Mouse (Mus musculus): ENCODE data around the gene Smg1. TPM values are rescaled to one million over a fixed set of nuclear protein-coding genes. Genes with fewer than 3 reads are reported as not detected.

Smg1 gene
- polyA plus RNA-seq, 1 experiment from 2014 or later, result 6.7 TPM

GRCm38 (mm10) chr7:118113541-118114297, 129.8 kb downstream of the Smg1 start:
- Histone ChIP-seq H3K9me3 (ENCODE audit: control insufficient read depth) (no peaks in the 10 kb centered on the region), H3K4me3 (ENCODE audit: low read depth, low read length) (peak overlapping the region; percentile 84; the same call in 1 of the 2 replicates), H3K27me3 (replicated peaks; ENCODE audit: control insufficient read depth, insufficient read depth, low read length) (no peaks in the 10 kb centered on the region), H3K27ac (ENCODE audit: low read depth, low read length) (no peak overlapping the region), H3K4me2 (replicated peaks; ENCODE audit: low read depth) (peak overlapping the region; percentile 70), H3K4me1 (replicated peaks; ENCODE audit: control insufficient read depth, insufficient read depth, low read length) (peaks cover 6% of the 10 kb centered on the region; the same call in 1 of the 2 replicates), H3K36me3 (ENCODE audit: control insufficient read depth, insufficient read depth) (peaks cover 47% of the 10 kb centered on the region), H3K9ac (ENCODE audit: low read depth, low read length) (peak overlapping the region; percentile 27; the same call in 1 of the 2 replicates)
- no peak for TF ChIP-seq CTCF (IDR thresholded peaks at IDR 0.05; ENCODE audit: low read depth)
- no peak for ATAC-seq
- WGBS, result 51% methylated on average over 5 of the region's 5 CpGs

DNA sequence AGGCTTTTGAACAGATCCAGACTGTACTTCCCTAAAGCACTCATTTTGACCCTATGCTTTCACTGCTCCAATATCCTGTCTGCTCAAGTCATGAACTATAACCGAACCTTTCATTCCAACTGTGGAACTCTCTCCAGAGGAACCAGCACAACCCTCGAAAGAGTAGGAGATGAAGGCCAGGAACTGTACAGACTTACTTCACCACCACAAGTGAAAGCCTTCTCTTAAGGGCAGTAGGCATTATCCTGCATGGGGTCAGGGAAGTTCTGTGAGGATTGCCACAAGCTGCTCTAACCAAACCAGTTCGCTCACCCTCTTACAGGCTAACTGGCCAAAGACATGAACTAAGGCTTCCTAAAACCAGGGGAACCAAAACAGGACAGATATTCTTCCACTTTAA, 132.3 kb downstream of the Smg1 start:
- Histone ChIP-seq H3K4me1 (replicated peaks; ENCODE audit: control insufficient read depth, insufficient read depth, low read length) (peaks cover 6% of the 10 kb centered on the region; the same call in 1 of the 2 replicates), H3K36me3 (ENCODE audit: control insufficient read depth, insufficient read depth) (peaks cover 71% of the 10 kb centered on the region), H3K27ac (ENCODE audit: low read depth, low read length) (peak overlapping the region; percentile 37; the same call in 1 of the 2 replicates), H3K4me2 (replicated peaks; ENCODE audit: low read depth) (no peak overlapping the region; the same call in 1 of the 2 replicates), H3K4me3 (ENCODE audit: low read depth, low read length) (no peak overlapping the region), H3K9ac (ENCODE audit: low read depth, low read length) (no peak overlapping the region), H3K9me3 (ENCODE audit: control insufficient read depth) (no peaks in the 10 kb centered on the region), H3K27me3 (replicated peaks; ENCODE audit: control insufficient read depth, insufficient read depth, low read length) (no peaks in the 10 kb centered on the region)
- 69% methylated on average over 3 of the region's 3 CpGs for WGBS
- no peak for TF ChIP-seq CTCF (IDR thresholded peaks at IDR 0.05; ENCODE audit: low read depth)
- no peak for ATAC-seq

DNA sequence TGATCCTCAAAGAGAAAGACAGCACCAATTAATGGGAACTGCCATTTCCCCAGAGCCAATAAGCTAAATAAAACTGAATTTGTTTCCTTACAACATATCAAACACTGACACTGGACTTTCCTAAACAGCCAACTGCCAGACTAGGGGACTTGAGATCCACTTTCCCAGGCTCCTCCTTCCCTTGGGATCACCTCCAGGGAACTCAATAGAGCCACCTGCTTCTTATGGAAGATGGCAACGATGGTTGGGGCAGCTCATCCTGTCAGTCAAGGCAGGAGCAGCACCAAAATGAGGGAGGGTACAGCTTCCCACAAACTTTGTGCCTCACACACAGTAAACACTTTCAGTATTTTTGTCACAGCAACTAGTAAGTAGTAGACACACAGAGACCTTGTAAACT, 135.8 kb downstream of the Smg1 start:
- H3K4me2 ChIP-seq (replicated peaks; ENCODE audit: low read depth), result no peak overlapping the region
- no peaks in the 10 kb centered on the region for H3K9me3 ChIP-seq (ENCODE audit: control insufficient read depth)
- H3K36me3 ChIP-seq (ENCODE audit: control insufficient read depth, insufficient read depth), result peaks cover 62% of the 10 kb centered on the region
- no peak overlapping the region for H3K9ac ChIP-seq (ENCODE audit: low read depth, low read length)
- no peaks in the 10 kb centered on the region for H3K4me1 ChIP-seq (replicated peaks; ENCODE audit: control insufficient read depth, insufficient read depth, low read length)
- H3K4me3 ChIP-seq (ENCODE audit: low read depth, low read length), result no peak overlapping the region
- TF ChIP-seq CTCF (IDR thresholded peaks at IDR 0.05; ENCODE audit: low read depth), result no peak
- no peak overlapping the region for H3K27ac ChIP-seq (ENCODE audit: low read depth, low read length)
- no peaks in the 10 kb centered on the region for H3K27me3 ChIP-seq (replicated peaks; ENCODE audit: control insufficient read depth, insufficient read depth, low read length)
- ATAC-seq, result no peak
- 74% methylated on average over 1 of the region's 1 CpGs for WGBS

- Histone ChIP-seq H3K4me3 (ENCODE audit: low read depth, low read length) (no peak overlapping the region), H3K27me3 (replicated peaks; ENCODE audit: control insufficient read depth, insufficient read depth, low read length) (no peaks in the 10 kb centered on the region), H3K36me3 (ENCODE audit: control insufficient read depth, insufficient read depth) (peaks cover 37% of the 10 kb centered on the region), H3K27ac (ENCODE audit: low read depth, low read length) (no peak overlapping the region), H3K9ac (ENCODE audit: low read depth, low read length) (no peak overlapping the region), H3K4me2 (replicated peaks; ENCODE audit: low read depth) (no peak overlapping the region), H3K4me1 (replicated peaks; ENCODE audit: control insufficient read depth, insufficient read depth, low read length) (no peaks in the 10 kb centered on the region), H3K9me3 (ENCODE audit: control insufficient read depth) (no peaks in the 10 kb centered on the region)
- 69% methylated on average over 5 of the region's 5 CpGs for WGBS
- TF ChIP-seq CTCF (IDR thresholded peaks at IDR 0.05; ENCODE audit: low read depth), result no peak
- ATAC-seq, result peak; percentile 33
Observed at GRCm38 (mm10) chr7:118104458-118105052, 138.9 kb downstream of the Smg1 start.

GRCm38 (mm10) chr7:118103462-118104379, 139.7 kb downstream of the Smg1 start:
- Histone ChIP-seq H3K36me3 (ENCODE audit: control insufficient read depth, insufficient read depth) (peaks cover 32% of the 10 kb centered on the region), H3K9ac (ENCODE audit: low read depth, low read length) (no peak overlapping the region), H3K27ac (ENCODE audit: low read depth, low read length) (no peak overlapping the region), H3K27me3 (replicated peaks; ENCODE audit: control insufficient read depth, insufficient read depth, low read length) (no peaks in the 10 kb centered on the region), H3K4me2 (replicated peaks; ENCODE audit: low read depth) (no peak overlapping the region), H3K4me3 (ENCODE audit: low read depth, low read length) (no peak overlapping the region), H3K9me3 (ENCODE audit: control insufficient read depth) (no peaks in the 10 kb centered on the region), H3K4me1 (replicated peaks; ENCODE audit: control insufficient read depth, insufficient read depth, low read length) (no peaks in the 10 kb centered on the region)
- no peak for TF ChIP-seq CTCF (IDR thresholded peaks at IDR 0.05; ENCODE audit: low read depth)
- ATAC-seq, result no peak
- 32% methylated on average over 5 of the region's 5 CpGs for WGBS

All from intestine, postnatal 0 days (tissue).